Mouse (Mus musculus): ENCODE data around the gene Utp4.

GRCm38 (mm10) chr8:106924904-106925349 is 31.5 kb downstream of the Utp4 start:
- TF ChIP-seq POLR2A (IDR thresholded peaks at IDR 0.05; ENCODE audit: extremely low read depth, insufficient read depth, low read length), result no peak
- TF ChIP-seq CTCF (IDR thresholded peaks at IDR 0.05; ENCODE audit: low read depth, low read length), result no peak

All from liver, adult 2 months (tissue).